Mouse (Mus musculus) forebrain, embryonic 11.5 days (tissue): ENCODE data around the gene Pth1r. TPM values are rescaled to one million over a fixed set of nuclear protein-coding genes. Genes with fewer than 3 reads are reported as not detected.

Experiments used
- ATAC-seq: fragments of 200-750 bp; cut with Nextera tagmentation; replicated peaks from 2 replicates; pipeline ENCODE4 v1.8.0; 2017; ENCODE audit warnings: moderate TSS enrichment; ENCODE audit not compliant: low FRiP score
- DNase-seq: peaks from one replicate; pipeline ENCODE4 v3.0.0-alpha.2; 2017; ENCODE audit warnings: low spot score
- H3K27ac ChIP-seq: fragments of 300-500 bp; sonication (generic); 2 replicates; pipeline ENCODE4 v1.5.1; 2014; ENCODE audit warnings: low read depth, low read length
- H3K27me3 ChIP-seq: fragments of 300-500 bp; sonication (generic); 2 replicates; pipeline ENCODE4 v1.6.1; 2014; ENCODE audit warnings: mild to moderate bottlenecking, low read length, mixed read lengths; ENCODE audit not compliant: control insufficient read depth, insufficient read depth
- H3K36me3 ChIP-seq: fragments of 300-500 bp; sonication (generic); 2 replicates; pipeline ENCODE4 v1.6.1; 2014; ENCODE audit warnings: mild to moderate bottlenecking, low read length, moderate library complexity, mixed read lengths; ENCODE audit not compliant: control insufficient read depth, insufficient read depth
- H3K4me1 ChIP-seq: fragments of 300-500 bp; sonication (generic); replicated peaks from 2 replicates; pipeline ENCODE4 v1.6.1; 2014; ENCODE audit warnings: low read length, mixed read lengths; ENCODE audit not compliant: control insufficient read depth, insufficient read depth
- H3K4me2 ChIP-seq: fragments of 300-500 bp; sonication (generic); 2 replicates; pipeline ENCODE4 v1.6.1; 2014; ENCODE audit warnings: low read depth, mild to moderate bottlenecking, low read length, moderate library complexity, mixed read lengths; ENCODE audit not compliant: severe bottlenecking
- H3K4me3 ChIP-seq: fragments of 300-500 bp; sonication (generic); 2 replicates; pipeline ENCODE4 v1.5.1; 2014; ENCODE audit warnings: low read depth, low read length
- H3K9ac ChIP-seq: fragments of 300-500 bp; sonication (generic); 2 replicates; pipeline ENCODE4 v1.6.1; 2014; ENCODE audit warnings: low read length
- H3K9me3 ChIP-seq: fragments of 300-500 bp; sonication (generic); 2 replicates; pipeline ENCODE4 v1.6.1; 2016; ENCODE audit warnings: low read length, mixed read lengths; ENCODE audit not compliant: control insufficient read depth
- WGBS: fragments of 180-500 bp; shearing (Covaris S2); extraction: QIAGEN DNeasy Blood & Tissue Kit; methylation state at CpG from one replicate; pipeline ENCODE4 v1.1.7; 2014; 5-methylcytosine and 5-hydroxymethylcytosine counted together
- polyA plus RNA-seq: library from polyadenylated mRNA; unstranded; fragments of >200 nt; fragmentation: Nextera tagmentation; extraction: Ambion mirVana; gene quantifications from 2 replicates; pipeline ENCODE4 v1.2.1, GENCODE M21; 2014

The Pth1r gene
- polyA plus RNA-seq, 1 experiment from 2014 or later = 21.3 TPM

DNA sequence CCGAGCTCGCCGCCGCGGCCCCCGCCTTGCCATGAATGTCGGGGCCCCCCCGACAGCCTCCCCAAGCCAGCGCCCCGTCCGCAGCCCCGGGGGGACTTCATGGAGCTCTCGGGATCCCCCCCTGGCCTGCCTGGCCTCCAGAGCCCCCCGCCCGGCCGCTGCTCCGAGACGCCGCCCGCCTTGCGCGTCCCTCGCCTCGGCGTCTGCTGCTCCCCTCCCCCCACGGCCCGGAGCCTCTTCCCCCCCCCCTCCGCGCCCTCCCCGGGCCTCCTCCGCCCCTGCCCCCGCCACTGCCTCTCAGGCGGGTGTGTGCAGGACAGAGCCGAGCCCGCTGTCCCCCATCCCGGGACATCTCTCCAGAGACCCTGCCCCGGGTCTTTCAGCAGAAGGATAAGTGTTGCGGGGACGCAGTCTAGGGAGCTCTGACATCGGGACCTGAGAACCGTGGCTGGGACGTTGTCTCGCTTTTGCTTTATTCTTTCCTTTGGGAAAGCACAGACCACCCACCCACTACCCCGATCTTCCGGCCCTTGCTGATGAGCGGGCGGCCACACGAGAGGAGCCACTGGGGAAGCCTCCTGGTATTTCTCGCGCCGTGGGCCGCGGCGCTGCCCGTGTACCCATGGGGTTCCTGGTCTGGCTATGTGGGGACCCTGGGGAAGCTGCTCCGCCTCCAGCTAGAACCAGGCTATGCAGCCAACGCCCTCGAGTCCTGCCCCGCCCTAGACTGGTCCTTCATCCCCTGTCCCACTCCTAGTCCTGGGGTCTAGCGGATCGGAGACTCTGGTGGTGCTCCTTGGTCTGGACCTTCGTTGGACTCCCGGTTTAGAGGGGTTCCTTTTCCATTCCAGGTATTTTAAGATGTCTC is 3.3 kb downstream of the Pth1r start:
- Histone ChIP-seq H3K9me3 (no peaks in the 10 kb centered on the region), H3K4me1 (peaks cover 7% of the 10 kb centered on the region; the same call in 1 of the 2 replicates), H3K27ac (peak overlapping the region; percentile 25; the same call in 1 of the 2 replicates), H3K4me3 (peak overlapping the region; percentile 59), H3K9ac (peak overlapping the region; percentile 73), H3K4me2 (peak overlapping the region; percentile 99), H3K36me3 (no peaks in the 10 kb centered on the region), H3K27me3 (peaks cover 34% of the 10 kb centered on the region)
- WGBS = 2% methylated on average over 58 of the region's 63 CpGs
- DNase-seq (peak; percentile 78), ATAC-seq (peak; percentile 45)

DNA sequence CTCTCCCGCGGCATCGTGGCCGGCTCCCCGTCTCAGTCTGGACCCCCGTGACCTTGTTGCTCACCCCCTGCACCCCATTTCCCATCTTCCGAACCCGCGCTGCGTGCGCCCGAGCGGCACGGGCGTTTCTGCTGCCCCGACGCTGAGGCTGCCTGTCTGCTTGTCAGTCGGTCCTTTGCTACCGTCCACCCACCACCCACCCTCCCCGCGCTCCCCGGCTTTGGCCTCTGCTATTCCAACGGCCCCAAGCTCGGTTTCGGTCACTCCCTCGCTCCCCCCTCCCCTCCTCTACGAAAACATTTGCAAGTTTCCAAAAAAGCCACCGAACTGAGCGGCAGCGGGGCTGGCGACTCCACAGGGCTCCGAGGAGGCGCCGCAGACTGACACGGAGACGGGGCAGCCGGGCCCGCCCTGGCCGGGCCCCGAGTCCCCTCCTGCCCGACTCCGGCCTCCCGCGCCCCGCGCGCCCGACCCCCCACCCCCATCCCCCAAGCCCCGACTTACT is 3.9 kb downstream of the Pth1r start:
- H3K9ac ChIP-seq = peak overlapping the region; percentile 73
- DNase-seq = peak; percentile 77
- no peaks in the 10 kb centered on the region for H3K36me3 ChIP-seq
- peak overlapping the region; percentile 59 for H3K4me3 ChIP-seq
- peak overlapping the region; percentile 25; the same call in 1 of the 2 replicates for H3K27ac ChIP-seq
- H3K27me3 ChIP-seq = peaks cover 34% of the 10 kb centered on the region
- H3K4me2 ChIP-seq = peak overlapping the region; percentile 99
- H3K4me1 ChIP-seq = peaks cover 7% of the 10 kb centered on the region; the same call in 1 of the 2 replicates
- under 1% methylated on average over 42 of the region's 49 CpGs for WGBS
- H3K9me3 ChIP-seq = no peaks in the 10 kb centered on the region
- peak; percentile 37 for ATAC-seq

DNA sequence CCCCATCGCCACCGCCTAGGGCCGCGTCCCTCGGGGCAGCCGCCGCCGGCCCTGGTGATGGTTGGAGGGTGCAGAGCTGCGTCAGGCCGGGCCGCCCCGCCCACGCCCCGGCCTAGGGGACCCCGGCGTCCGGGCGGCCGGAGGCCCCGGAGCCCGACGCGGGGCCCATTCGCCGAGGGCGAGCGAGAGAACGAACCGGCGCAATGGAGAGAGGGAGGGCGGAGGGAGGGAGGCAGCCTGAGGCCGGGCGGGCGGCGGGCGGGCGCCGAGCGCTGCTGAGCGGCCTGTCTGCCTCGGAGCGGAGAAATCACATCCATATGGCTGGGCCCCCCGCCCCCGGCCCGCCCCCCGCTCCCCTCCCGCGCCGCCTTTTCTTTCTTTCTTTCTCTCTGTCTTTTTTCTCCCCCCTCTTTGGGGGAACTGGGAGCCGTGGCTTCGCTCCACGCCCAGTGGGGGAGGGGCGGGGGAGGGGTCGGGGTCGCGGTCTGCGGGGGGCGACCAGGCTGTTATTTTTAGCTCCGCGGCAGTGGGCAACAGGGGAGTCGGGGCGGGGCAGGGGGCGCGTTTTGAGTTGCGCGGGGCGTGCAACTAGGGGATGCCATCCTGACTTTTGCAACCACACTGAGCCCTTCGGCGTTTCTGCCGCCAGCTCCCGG is 4.5 kb downstream of the Pth1r start:
- Histone ChIP-seq H3K27ac (peak overlapping the region; percentile 25; the same call in 1 of the 2 replicates), H3K4me2 (peak overlapping the region; percentile 99), H3K9me3 (no peaks in the 10 kb centered on the region), H3K36me3 (no peaks in the 10 kb centered on the region), H3K27me3 (peaks cover 34% of the 10 kb centered on the region), H3K4me1 (peaks cover 7% of the 10 kb centered on the region; the same call in 1 of the 2 replicates), H3K9ac (peak overlapping the region; percentile 73), H3K4me3 (peak overlapping the region; percentile 59)
- peak; percentile 74 for ATAC-seq
- 0% methylated on average over 43 of the region's 71 CpGs for WGBS
- peak; percentile 83 for DNase-seq

DNA sequence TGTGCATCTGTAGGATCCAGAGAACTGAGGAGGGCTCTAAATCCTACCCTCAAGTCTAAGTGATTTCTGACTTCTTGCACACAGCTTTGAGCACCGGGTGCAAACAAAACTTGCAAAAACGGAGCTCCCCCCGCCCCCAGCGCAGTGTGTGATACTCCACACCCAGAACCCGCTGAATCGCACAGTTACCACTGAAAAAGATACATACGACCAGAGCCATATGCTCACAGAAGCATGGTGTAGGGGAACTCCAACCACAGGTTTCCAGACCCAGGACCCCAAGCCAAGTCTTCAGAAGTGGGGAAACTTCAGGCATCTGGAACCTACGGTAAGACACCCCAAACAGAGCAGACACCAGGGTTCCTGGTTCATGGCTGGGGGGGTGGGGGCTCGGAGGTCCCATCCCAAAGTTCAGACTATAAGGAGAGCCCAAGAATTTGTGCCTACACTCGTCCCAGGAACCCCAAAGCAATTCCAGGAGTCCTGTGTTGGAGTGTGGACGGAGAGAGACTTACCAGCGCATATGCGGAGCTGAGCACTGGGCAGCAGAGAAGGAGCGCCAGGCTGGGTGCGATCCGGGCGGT is 5.1 kb downstream of the Pth1r start, which contains the start of gene Myl3:
Gene Myl3 (plus strand): TSS at position 151 of the 584 bp plus-strand sequence.
- no peaks in the 10 kb centered on the region for H3K9me3 ChIP-seq
- 0 out of 2 replicates have a peak within 1 kb of the TSS, but pooled peaks have one; percentile 25 for H3K27ac ChIP-seq
- ATAC-seq = no peak
- H3K9ac ChIP-seq = peak within 1 kb of the TSS; percentile 73
- no peak for DNase-seq
- H3K36me3 ChIP-seq = no peaks in the 10 kb centered on the region
- peak within 1 kb of the TSS; percentile 59 for H3K4me3 ChIP-seq
- H3K27me3 ChIP-seq = peaks cover 34% of the 10 kb centered on the region
- peaks cover 7% of the 10 kb centered on the region; the same call in 1 of the 2 replicates for H3K4me1 ChIP-seq
- WGBS = under 1% methylated on average over 17 of the region's 17 CpGs
- H3K4me2 ChIP-seq = peak within 1 kb of the TSS; percentile 99

DNA sequence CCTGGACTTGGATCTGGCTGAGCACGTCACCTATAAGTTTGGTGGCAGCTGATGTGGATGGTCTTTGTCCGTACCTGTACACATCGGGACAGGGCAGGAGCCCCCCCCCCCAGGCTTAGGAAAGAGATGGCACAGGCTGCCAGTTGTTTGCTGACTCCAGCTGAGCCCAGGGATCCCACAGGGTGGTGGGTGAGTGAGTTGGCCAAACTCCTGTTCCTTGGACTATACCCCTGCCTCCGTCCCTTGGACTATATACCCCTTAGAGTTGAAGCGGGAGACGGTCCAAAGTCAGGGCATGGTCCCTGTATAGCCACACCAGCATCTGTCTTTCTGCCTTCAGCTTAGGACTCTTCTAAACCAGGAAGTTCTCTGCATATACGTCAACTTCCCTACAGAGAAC is 7.0 kb downstream of the Pth1r start:
- Histone ChIP-seq H3K27ac (no peak overlapping the region), H3K27me3 (peaks cover 32% of the 10 kb centered on the region), H3K4me2 (no peak overlapping the region), H3K4me1 (peaks cover 7% of the 10 kb centered on the region; the same call in 1 of the 2 replicates), H3K4me3 (no peak overlapping the region), H3K9ac (no peak overlapping the region), H3K9me3 (no peaks in the 10 kb centered on the region), H3K36me3 (no peaks in the 10 kb centered on the region)
- no peak for ATAC-seq
- DNase-seq = no peak
- WGBS = 89% methylated on average over 7 of the region's 7 CpGs

DNA sequence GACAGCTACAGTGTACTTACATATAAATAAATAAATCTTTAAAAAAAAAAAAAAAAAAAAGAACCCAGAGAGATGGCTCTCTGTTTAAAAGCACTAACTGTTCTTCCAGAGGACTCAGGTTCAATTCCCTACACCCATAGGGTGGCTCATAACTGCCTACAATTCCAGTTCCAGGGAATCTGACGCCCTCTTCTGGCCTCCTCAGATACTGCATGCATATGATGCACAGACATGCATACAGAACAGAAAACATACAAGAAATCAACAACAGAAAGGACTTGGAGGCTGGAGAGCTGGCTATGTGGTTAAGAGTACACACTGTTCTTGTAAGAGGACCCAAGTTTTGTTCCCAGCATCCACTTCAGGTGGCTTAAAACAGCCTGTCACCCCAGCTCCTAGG is 8.9 kb downstream of the Pth1r start:
- peaks cover 9% of the 10 kb centered on the region for H3K4me1 ChIP-seq
- H3K9ac ChIP-seq = no peak overlapping the region
- no peak for DNase-seq

DNA sequence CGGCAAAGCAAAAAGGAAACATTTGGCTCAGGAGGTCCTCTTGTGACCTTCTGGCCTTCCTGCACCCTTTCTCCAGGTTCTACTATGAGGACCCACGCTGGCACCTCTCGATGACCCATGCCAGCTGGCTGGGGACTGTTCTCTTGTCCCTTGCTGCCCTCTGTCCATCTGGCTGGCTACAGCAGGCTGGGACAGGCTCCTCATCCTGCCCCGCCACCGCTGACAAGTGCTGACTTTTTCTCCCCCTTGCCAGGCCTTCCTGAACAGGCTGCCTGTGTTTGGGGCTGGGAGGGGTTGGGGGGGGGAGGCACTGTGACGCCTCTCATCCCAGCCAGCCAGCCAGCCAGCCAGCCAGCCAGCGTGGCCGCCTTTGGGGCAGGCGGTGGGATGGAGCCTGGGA is 10.6 kb downstream of the Pth1r start:
- Histone ChIP-seq H3K9ac (no peak overlapping the region; the same call in 1 of the 2 replicates), H3K36me3 (no peaks in the 10 kb centered on the region), H3K9me3 (no peaks in the 10 kb centered on the region), H3K4me2 (no peak overlapping the region), H3K4me1 (peaks cover 4% of the 10 kb centered on the region), H3K27me3 (peaks cover 13% of the 10 kb centered on the region), H3K27ac (no peak overlapping the region), H3K4me3 (no peak overlapping the region)
- 52% methylated on average over 9 of the region's 9 CpGs for WGBS
- DNase-seq (no peak), ATAC-seq (no peak)

More for the DNA sequence above, 8.9 kb downstream of the Pth1r start:
- Histone ChIP-seq H3K36me3 (no peaks in the 10 kb centered on the region), H3K27ac (no peak overlapping the region), H3K4me3 (no peak overlapping the region), H3K9me3 (no peaks in the 10 kb centered on the region), H3K27me3 (peaks cover 21% of the 10 kb centered on the region), H3K4me2 (no peak overlapping the region)
- no peak for ATAC-seq
- 18% methylated on average over 1 of the region's 1 CpGs for WGBS

DNA sequence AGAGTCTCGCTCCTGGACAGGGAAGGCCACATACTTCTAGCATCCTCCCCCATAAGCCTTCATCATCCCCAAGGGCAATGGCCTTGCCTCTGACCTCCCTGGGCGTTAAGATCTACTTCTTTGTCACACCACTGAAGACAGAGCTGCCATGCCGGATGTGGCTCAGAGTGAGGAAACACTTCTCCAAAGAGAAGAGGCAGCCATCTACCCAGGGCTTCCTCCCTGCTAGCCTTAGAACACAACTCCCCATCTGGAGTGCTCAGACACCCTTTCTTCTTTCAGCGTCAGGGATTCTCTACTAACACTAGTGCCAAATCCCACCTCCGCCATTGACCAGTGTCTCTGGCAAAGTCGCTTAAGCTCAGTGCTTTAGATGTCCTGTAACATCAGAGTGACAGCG is 12.8 kb downstream of the Pth1r start:
- no peaks in the 10 kb centered on the region for H3K9me3 ChIP-seq
- H3K9ac ChIP-seq = no peak overlapping the region
- H3K27ac ChIP-seq = no peak overlapping the region
- DNase-seq (no peak), ATAC-seq (no peak)
- no peak overlapping the region for H3K4me3 ChIP-seq
- WGBS = 84% methylated on average over 7 of the region's 7 CpGs
- no peaks in the 10 kb centered on the region for H3K36me3 ChIP-seq
- H3K4me1 ChIP-seq = peaks cover 4% of the 10 kb centered on the region
- peaks cover 4% of the 10 kb centered on the region; the same call in 1 of the 2 replicates for H3K27me3 ChIP-seq
- no peak overlapping the region for H3K4me2 ChIP-seq
